Mouse (Mus musculus): ENCODE results near the gene Inpp1.

Inpp1 gene

DNA sequence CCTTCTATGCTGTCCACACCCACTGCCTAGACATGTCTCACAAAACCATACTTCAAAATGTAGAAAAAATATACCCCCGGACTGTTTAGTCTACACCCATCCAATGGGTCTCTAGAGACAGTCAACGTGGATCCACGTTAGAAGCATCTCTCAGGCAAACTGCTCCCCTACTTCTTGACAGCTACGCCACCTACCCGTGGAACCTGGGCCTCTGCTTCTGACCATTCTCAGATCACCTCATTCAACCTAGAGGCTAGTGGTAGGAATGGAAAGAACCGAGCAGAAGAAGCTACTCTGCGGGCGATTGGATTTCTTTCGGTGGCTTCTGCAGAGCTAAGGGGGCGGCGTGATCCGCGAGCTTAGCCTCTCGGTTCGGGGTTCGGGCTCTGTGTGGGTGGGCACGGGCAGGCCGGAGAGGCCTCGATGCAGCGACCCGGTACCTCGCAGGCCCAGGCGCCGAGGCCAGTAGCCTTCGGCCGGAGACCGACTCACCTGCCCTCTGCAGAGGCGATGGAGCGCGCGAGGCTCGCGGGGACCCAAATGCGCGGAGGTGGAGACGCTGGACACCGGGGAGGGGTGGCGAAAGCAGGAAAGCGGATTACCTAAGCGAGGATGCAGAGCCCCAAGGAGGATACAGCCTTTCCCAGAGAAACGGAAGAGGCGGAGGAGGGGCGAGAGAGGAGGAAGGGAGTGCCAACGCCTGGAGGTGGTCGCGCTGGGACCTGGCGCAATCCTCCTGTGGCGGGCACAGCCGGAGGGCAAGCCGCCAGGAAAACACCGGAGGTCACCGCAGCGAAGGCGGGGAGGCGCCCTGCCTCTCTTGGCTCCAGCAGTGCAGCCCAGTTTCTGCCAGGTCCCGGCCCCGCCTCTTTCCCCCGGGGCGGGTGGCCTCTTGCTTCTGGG, at the start of gene Inpp1:
Gene Inpp1 (minus strand): TSS at position 779 of the 903 bp plus-strand sequence.
- DNase-seq (ENCODE audit: low spot score in 2 of 2), result peak; percentile 76 to 78

DNA sequence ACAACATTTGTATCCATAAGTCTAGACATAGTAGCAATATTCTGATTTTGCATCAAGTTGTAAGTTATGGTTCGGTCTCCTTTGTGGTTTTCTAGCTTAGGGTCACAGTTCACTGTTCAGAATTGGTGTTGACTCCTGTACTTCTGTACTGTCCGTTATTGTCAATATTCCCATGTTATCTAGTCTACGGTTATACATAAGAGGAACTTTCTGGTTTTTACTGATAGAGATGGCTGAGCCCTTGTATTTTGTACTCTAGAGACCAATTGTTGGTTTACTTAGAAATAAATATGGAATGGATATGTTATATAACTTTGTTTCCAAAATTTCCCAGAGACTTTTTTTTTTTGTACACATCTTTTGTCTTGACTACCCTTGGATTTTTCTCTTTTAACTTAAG, 48.5 kb upstream of the Inpp1 start:
- DNase-seq (ENCODE audit: low spot score in 2 of 2), result no peak

- no peak for DNase-seq (ENCODE audit: low spot score in 2 of 2)
Observed at GRCm38 (mm10) chr1:52864220-52864619, 46.7 kb upstream of the Inpp1 start.

DNA sequence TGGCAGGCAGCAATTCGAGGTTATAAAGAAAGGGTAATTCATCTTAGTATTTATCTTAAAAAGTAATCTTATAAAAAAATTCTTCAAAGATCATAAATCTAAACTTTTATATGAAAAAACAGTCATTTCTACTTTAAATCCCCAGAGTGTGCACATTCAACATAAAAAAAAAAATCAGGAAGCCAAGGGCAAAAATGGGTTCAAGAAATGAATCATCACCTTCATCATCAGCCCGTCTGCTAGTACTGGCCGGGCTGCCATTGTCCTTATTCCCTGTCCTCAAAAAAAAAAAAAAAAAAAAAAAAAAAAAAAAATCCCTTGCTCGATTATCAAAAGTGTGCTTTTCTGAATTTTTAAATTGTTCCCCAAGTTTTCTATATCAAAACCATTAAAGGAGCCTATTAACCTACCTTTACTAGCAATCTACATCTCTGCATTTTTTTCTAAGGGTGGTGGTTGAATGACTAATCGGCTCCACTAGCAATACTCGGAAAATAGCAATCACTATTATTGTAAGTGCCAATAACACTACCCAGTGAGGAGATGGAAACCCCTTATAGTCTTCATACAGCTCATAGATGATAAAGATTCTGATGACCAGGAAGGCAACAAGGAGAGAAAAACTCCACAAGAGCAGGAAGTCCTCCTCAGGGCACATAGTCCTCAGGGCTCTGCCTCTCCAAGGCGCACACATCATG, 38.6 kb upstream of the Inpp1 start:
- no peak for DNase-seq (ENCODE audit: low spot score in 2 of 2)

GRCm38 (mm10) chr1:52854029-52854428, 36.5 kb upstream of the Inpp1 start:
- peak; percentile 35 to 54 for DNase-seq (ENCODE audit: low spot score in 2 of 2)

GRCm38 (mm10) chr1:52849422-52849821, 31.9 kb upstream of the Inpp1 start:
- no peak for DNase-seq (ENCODE audit: low spot score in 2 of 2)

DNA sequence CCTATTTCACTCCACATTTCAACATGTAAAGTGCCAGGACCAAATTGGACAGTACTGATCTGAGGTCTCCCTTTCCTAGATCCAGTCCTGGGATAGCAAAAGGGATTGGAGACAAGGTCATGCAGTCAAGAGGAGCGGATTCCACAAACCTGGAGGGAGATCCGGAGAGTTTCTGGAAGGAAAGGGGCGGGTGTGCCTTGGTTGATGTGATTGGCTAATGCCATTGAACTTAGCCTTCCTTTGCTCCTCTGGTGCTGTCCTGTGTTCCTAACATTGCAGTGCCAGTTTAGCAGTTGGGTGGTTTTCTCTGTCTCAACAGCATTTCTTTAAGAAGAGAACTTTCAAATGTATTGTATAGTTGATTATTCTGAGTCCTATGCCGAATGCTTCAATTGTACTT, 29.1 kb upstream of the Inpp1 start:
- DNase-seq (ENCODE audit: low spot score in 2 of 2), result no peak

DNA sequence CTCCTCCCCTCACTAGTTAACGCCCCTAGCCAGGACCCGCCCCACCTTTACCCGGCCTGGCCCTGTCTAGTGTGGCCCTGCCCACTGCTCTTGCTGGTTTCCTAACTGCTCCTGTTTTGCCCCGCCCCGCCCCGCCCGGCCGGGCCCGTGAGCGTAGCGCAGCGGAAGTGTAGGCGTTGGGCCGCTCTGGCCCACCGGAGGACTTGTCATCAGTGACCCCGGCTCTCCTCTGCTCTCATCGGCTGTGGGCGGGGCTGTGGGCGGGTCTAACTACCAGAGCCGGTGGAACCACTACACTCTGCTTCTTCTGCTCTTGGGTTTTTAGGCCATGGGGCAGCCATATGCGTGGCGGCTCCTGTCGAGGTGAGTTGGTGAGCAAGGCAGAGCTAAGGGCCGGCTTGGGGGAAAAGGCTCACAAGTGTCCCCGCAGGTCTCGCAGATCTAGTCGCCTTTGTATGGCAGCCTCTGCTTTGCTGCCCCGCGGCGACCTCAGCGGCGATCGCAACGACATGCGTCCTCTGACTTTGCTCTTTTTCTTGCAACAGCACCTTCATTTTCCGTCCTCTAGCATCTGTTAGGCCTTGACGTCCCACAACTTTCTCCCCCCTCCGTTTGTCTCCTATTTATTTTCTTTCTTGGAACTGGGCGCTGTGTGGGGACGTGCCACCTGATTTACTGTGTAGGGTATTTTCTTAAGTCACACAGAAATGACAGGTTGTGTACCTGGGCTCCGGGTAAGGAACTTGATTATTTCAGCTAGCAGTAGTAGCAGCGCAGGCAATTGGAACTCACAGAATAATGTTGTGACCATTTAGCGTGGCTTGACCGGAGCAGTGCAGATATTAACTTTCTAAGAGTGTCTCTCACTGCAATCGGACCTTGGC, 27.5 kb upstream of the Inpp1 start, which contains the start of gene Hibch:
Gene Hibch (plus strand): TSS at position 148 of the 884 bp plus-strand sequence.
- peak; percentile 100 for DNase-seq (ENCODE audit: low spot score in 2 of 2)

DNA sequence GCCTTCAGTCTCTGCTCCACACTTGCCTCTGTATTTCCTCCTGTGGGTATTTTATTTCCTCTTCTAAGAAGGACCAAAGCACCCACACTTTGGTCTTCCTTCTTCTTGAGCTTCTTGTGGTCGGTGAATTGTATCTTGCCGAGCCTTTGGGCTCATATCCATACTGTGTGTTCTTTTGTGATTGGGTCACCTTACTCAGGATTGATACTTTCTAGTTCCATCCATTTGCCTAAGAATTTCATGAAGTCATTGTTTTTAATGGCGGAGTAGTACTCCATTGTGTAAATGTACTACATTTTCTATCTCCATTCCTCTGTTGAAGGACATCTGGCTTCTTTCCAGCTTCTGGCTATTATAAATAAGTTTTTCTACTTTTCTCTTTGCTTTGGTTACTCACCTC, 26.9 kb upstream of the Inpp1 start:
- DNase-seq (ENCODE audit: low spot score in 2 of 2), result peak in 1 of 2 experiments; percentile 5

DNA sequence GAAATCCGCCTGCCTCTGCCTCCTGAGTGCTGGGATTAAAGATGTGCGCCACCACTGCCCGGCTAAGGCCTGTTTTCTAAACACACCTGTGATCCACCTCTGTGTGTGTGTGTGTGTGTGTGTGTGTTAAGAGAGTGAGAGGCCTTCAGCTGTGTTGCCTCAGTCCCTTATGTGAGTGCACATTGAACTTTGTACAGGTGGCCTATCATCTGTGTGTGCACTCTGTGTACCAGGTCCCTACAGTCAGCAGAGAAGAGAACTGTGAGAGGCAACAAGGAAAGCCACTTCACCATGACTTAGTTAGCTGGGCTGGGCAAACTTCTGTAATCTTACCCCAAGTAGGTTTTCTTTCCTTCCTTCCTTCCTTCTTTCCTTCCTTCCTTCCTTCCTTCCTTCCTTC, 21.6 kb upstream of the Inpp1 start:
- no peak for DNase-seq (ENCODE audit: low spot score in 2 of 2)

GRCm38 (mm10) chr1:52817813-52818147, 292 bp upstream of the Inpp1 start:
- DNase-seq (ENCODE audit: low spot score in 2 of 2), result no peak

- no peak for DNase-seq (ENCODE audit: low spot score in 2 of 2)
Observed at GRCm38 (mm10) chr1:52816232-52816891, 1.1 kb downstream of the Inpp1 start.

DNA sequence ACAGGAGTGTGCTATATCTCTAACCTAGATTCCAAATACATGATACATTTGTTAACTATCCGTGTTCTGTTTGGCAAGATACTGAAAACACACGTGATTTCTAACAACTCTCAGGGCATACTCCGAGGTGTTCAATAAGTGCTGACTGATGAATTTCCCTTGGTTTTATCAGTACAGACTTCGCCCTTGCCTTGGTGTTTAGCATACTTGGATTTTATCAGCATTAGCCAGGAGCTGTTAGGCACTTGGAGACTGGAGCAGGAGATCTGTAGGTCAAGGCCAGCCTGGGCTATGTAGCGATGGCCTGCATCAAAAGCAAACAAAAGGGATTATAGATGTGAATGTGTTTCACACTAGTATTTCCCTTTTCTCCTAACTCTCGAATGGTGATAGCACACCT, 9.0 kb downstream of the Inpp1 start:
- no peak for DNase-seq (ENCODE audit: low spot score in 2 of 2)

GRCm38 (mm10) chr1:52805041-52805440, 12.4 kb downstream of the Inpp1 start:
- no peak for DNase-seq (ENCODE audit: low spot score in 2 of 2)

DNA sequence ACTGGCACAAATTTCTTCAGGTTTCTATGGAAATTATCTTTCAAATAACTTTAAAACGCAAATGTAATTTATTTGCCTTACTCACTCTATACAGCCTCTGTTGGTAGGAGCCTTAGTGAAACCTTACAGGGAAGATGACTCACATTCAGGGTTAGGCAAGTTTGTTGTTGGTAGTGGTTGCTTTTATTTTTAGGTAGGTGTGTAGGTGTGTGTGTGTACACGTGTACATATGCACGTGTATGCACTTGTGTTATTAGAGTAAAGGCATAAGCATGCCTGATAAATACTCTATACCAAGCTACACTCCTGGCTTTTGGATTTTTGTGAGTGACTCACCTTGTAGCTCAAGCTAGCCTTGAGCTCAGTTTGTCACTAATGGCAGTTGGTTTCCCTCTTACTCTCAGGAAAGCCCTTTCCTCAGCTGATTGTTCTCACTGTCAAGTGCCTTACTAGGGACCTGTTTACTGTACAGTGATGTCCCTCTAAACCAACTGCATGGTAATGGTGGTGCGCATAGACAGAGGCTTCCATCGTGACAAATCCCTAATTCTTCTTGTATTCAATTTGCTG, 15.0 kb downstream of the Inpp1 start:
- no peak for DNase-seq (ENCODE audit: low spot score in 2 of 2)

- peak; percentile 8 to 22 for DNase-seq (ENCODE audit: low spot score in 2 of 2)
Observed at GRCm38 (mm10) chr1:52801651-52802050, 15.8 kb downstream of the Inpp1 start.

DNA sequence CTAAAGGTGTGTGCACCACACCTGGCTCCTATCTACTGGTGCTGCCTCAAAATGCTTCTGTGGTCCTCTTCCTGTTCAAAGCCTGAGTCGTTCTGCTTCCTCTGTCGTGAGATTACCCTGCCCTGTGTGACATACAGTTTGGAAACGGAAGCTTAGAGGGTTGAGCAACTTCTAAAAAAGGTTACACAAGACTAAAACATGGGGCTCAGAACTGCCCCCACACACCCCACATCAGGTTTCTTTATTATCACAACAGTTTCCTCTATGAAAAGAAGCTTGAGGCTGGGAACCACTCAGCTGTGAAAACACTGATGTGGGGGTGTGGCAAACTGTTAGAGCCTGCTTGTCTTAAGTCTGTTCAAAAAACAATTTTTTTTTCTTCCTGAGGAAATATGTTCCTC, 17.1 kb downstream of the Inpp1 start:
- peak; percentile 82 to 87 for DNase-seq (ENCODE audit: low spot score in 2 of 2)

- DNase-seq (ENCODE audit: low spot score in 2 of 2), result no peak
Observed at GRCm38 (mm10) chr1:52799772-52800171, 17.7 kb downstream of the Inpp1 start.

GRCm38 (mm10) chr1:52799056-52799726, 18.3 kb downstream of the Inpp1 start:
- peak; percentile 43 to 58 for DNase-seq (ENCODE audit: low spot score in 2 of 2)

- DNase-seq (ENCODE audit: low spot score in 2 of 2), result no peak
Observed at GRCm38 (mm10) chr1:52795927-52796326, 21.6 kb downstream of the Inpp1 start.
